Mouse (Mus musculus): ENCODE results near the gene Cdca7. TPM values are rescaled to one million over a fixed set of nuclear protein-coding genes. Genes with fewer than 3 reads are reported as not detected.

The Cdca7 gene
- polyA plus RNA-seq, 1 experiment from 2014 or later: 151 TPM

- Histone ChIP-seq H3K4me3 (ENCODE audit: low read depth, low read length) (peak overlapping the region; percentile 63), H3K9me3 (ENCODE audit: control insufficient read depth, low read depth, low read length) (no peaks in the 10 kb centered on the region), H3K27me3 (ENCODE audit: control insufficient read depth, insufficient read depth, low read length) (no peaks in the 10 kb centered on the region), H3K36me3 (ENCODE audit: control insufficient read depth, insufficient read depth, low read length) (peaks cover 20% of the 10 kb centered on the region), H3K4me1 (ENCODE audit: control insufficient read depth, insufficient read depth, low read length) (peaks cover 27% of the 10 kb centered on the region), H3K4me2 (replicated peaks; ENCODE audit: low read depth, low read length) (peak overlapping the region; percentile 89), H3K9ac (replicated peaks; ENCODE audit: low read depth, low read length) (peak overlapping the region; percentile 90), H3K27ac (ENCODE audit: low read length) (peak overlapping the region; percentile 95)
- WGBS: under 1% methylated on average over 53 of the region's 53 CpGs
- ATAC-seq (ENCODE audit: insufficient number of reproducible peaks, insufficient read depth, low FRiP score, low read depth): peak; percentile 50; the same call in 1 of the 2 replicates
These were observed 690 bp downstream of the Cdca7 start for GRCm38 (mm10) chr2:72476486-72477211.

GRCm38 (mm10) chr2:72477221-72477620 lies 1.3 kb downstream of the Cdca7 start:
- Histone ChIP-seq H3K27me3 (ENCODE audit: control insufficient read depth, insufficient read depth, low read length) (no peaks in the 10 kb centered on the region), H3K27ac (ENCODE audit: low read length) (no peak overlapping the region; the same call in 1 of the 2 replicates), H3K4me3 (ENCODE audit: low read depth, low read length) (peak overlapping the region; percentile 63), H3K36me3 (ENCODE audit: control insufficient read depth, insufficient read depth, low read length) (peaks cover 26% of the 10 kb centered on the region), H3K4me2 (replicated peaks; ENCODE audit: low read depth, low read length) (peak overlapping the region; percentile 89), H3K9me3 (ENCODE audit: control insufficient read depth, low read depth, low read length) (no peaks in the 10 kb centered on the region), H3K9ac (replicated peaks; ENCODE audit: low read depth, low read length) (peak overlapping the region; percentile 90), H3K4me1 (ENCODE audit: control insufficient read depth, insufficient read depth, low read length) (peaks cover 27% of the 10 kb centered on the region)
- no peak for ATAC-seq (ENCODE audit: insufficient number of reproducible peaks, insufficient read depth, low FRiP score, low read depth)
- WGBS: 2% methylated on average over 11 of the region's 11 CpGs

- H3K9ac ChIP-seq (replicated peaks; ENCODE audit: low read depth, low read length): no peak overlapping the region
- H3K27ac ChIP-seq (ENCODE audit: low read length): no peak overlapping the region
- WGBS: 72% methylated on average over 4 of the region's 4 CpGs
- no peaks in the 10 kb centered on the region for H3K27me3 ChIP-seq (ENCODE audit: control insufficient read depth, insufficient read depth, low read length)
- peaks cover 27% of the 10 kb centered on the region for H3K4me1 ChIP-seq (ENCODE audit: control insufficient read depth, insufficient read depth, low read length)
- ATAC-seq (ENCODE audit: insufficient number of reproducible peaks, insufficient read depth, low FRiP score, low read depth): no peak
- H3K36me3 ChIP-seq (ENCODE audit: control insufficient read depth, insufficient read depth, low read length): peaks cover 34% of the 10 kb centered on the region
- H3K4me3 ChIP-seq (ENCODE audit: low read depth, low read length): peak overlapping the region; percentile 63; the same call in 1 of the 2 replicates
- no peaks in the 10 kb centered on the region for H3K9me3 ChIP-seq (ENCODE audit: control insufficient read depth, low read depth, low read length)
- H3K4me2 ChIP-seq (replicated peaks; ENCODE audit: low read depth, low read length): peak overlapping the region; percentile 89
These were observed 2.2 kb downstream of the Cdca7 start for GRCm38 (mm10) chr2:72478176-72478575.

GRCm38 (mm10) chr2:72478921-72479320 lies 3.0 kb downstream of the Cdca7 start:
- H3K4me3 ChIP-seq (ENCODE audit: low read depth, low read length): no peak overlapping the region
- H3K4me1 ChIP-seq (ENCODE audit: control insufficient read depth, insufficient read depth, low read length): peaks cover 27% of the 10 kb centered on the region
- H3K36me3 ChIP-seq (ENCODE audit: control insufficient read depth, insufficient read depth, low read length): peaks cover 42% of the 10 kb centered on the region
- H3K9ac ChIP-seq (replicated peaks; ENCODE audit: low read depth, low read length): no peak overlapping the region
- no peak overlapping the region for H3K27ac ChIP-seq (ENCODE audit: low read length)
- no peaks in the 10 kb centered on the region for H3K9me3 ChIP-seq (ENCODE audit: control insufficient read depth, low read depth, low read length)
- H3K27me3 ChIP-seq (ENCODE audit: control insufficient read depth, insufficient read depth, low read length): no peaks in the 10 kb centered on the region
- WGBS: 68% methylated on average over 13 of the region's 13 CpGs
- no peak for ATAC-seq (ENCODE audit: insufficient number of reproducible peaks, insufficient read depth, low FRiP score, low read depth)
- peak overlapping the region; percentile 89; the same call in 1 of the 2 replicates for H3K4me2 ChIP-seq (replicated peaks; ENCODE audit: low read depth, low read length)

- no peak overlapping the region for H3K9ac ChIP-seq (replicated peaks; ENCODE audit: low read depth, low read length)
- H3K4me3 ChIP-seq (ENCODE audit: low read depth, low read length): no peak overlapping the region
- no peak for ATAC-seq (ENCODE audit: insufficient number of reproducible peaks, insufficient read depth, low FRiP score, low read depth)
- H3K4me2 ChIP-seq (replicated peaks; ENCODE audit: low read depth, low read length): no peak overlapping the region
- peaks cover 51% of the 10 kb centered on the region for H3K36me3 ChIP-seq (ENCODE audit: control insufficient read depth, insufficient read depth, low read length)
- no peaks in the 10 kb centered on the region for H3K9me3 ChIP-seq (ENCODE audit: control insufficient read depth, low read depth, low read length)
- H3K27ac ChIP-seq (ENCODE audit: low read length): no peak overlapping the region
- no peaks in the 10 kb centered on the region for H3K27me3 ChIP-seq (ENCODE audit: control insufficient read depth, insufficient read depth, low read length)
- 81% methylated on average over 9 of the region's 9 CpGs for WGBS
- H3K4me1 ChIP-seq (ENCODE audit: control insufficient read depth, insufficient read depth, low read length): peaks cover 27% of the 10 kb centered on the region
These were observed 3.9 kb downstream of the Cdca7 start for GRCm38 (mm10) chr2:72479818-72480217.

- no peak for ATAC-seq (ENCODE audit: insufficient number of reproducible peaks, insufficient read depth, low FRiP score, low read depth)
- 43% methylated on average over 7 of the region's 7 CpGs for WGBS
These were observed 15.7 kb downstream of the Cdca7 start for GRCm38 (mm10) chr2:72491650-72492049.

GRCm38 (mm10) chr2:72493039-72493438 lies 17.1 kb downstream of the Cdca7 start:
- H3K9me3 ChIP-seq (ENCODE audit: control insufficient read depth, low read depth, low read length): no peaks in the 10 kb centered on the region
- H3K9ac ChIP-seq (replicated peaks; ENCODE audit: low read depth, low read length): no peak overlapping the region
- no peak overlapping the region for H3K27ac ChIP-seq (ENCODE audit: low read length)
- H3K36me3 ChIP-seq (ENCODE audit: control insufficient read depth, insufficient read depth, low read length): no peaks in the 10 kb centered on the region
- H3K4me2 ChIP-seq (replicated peaks; ENCODE audit: low read depth, low read length): no peak overlapping the region
- 0 out of 2 replicates have a peak, but pooled peaks cover 2% of the 10 kb centered on the region for H3K4me1 ChIP-seq (ENCODE audit: control insufficient read depth, insufficient read depth, low read length)
- H3K4me3 ChIP-seq (ENCODE audit: low read depth, low read length): no peak overlapping the region
- H3K27me3 ChIP-seq (ENCODE audit: control insufficient read depth, insufficient read depth, low read length): no peaks in the 10 kb centered on the region
- no peak for ATAC-seq (ENCODE audit: insufficient number of reproducible peaks, insufficient read depth, low FRiP score, low read depth)
- WGBS: 42% methylated on average over 14 of the region's 14 CpGs

More at GRCm38 (mm10) chr2:72491650-72492049, 15.7 kb downstream of the Cdca7 start:
- Histone ChIP-seq H3K9me3 (ENCODE audit: control insufficient read depth, low read depth, low read length) (no peaks in the 10 kb centered on the region), H3K36me3 (ENCODE audit: control insufficient read depth, insufficient read depth, low read length) (peaks cover 10% of the 10 kb centered on the region), H3K4me1 (ENCODE audit: control insufficient read depth, insufficient read depth, low read length) (0 out of 2 replicates have a peak, but pooled peaks cover 2% of the 10 kb centered on the region), H3K9ac (replicated peaks; ENCODE audit: low read depth, low read length) (no peak overlapping the region), H3K27me3 (ENCODE audit: control insufficient read depth, insufficient read depth, low read length) (no peaks in the 10 kb centered on the region), H3K27ac (ENCODE audit: low read length) (no peak overlapping the region), H3K4me3 (ENCODE audit: low read depth, low read length) (no peak overlapping the region), H3K4me2 (replicated peaks; ENCODE audit: low read depth, low read length) (no peak overlapping the region)

GRCm38 (mm10) chr2:72499074-72499721 lies 23.2 kb downstream of the Cdca7 start:
- Histone ChIP-seq H3K9me3 (ENCODE audit: control insufficient read depth, low read depth, low read length) (no peaks in the 10 kb centered on the region), H3K4me3 (ENCODE audit: low read depth, low read length) (no peak overlapping the region), H3K36me3 (ENCODE audit: control insufficient read depth, insufficient read depth, low read length) (no peaks in the 10 kb centered on the region), H3K27me3 (ENCODE audit: control insufficient read depth, insufficient read depth, low read length) (no peaks in the 10 kb centered on the region), H3K4me2 (replicated peaks; ENCODE audit: low read depth, low read length) (peak overlapping the region; percentile 37; the same call in 1 of the 2 replicates), H3K9ac (replicated peaks; ENCODE audit: low read depth, low read length) (no peak overlapping the region), H3K4me1 (ENCODE audit: control insufficient read depth, insufficient read depth, low read length) (peaks cover 5% of the 10 kb centered on the region), H3K27ac (ENCODE audit: low read length) (no peak overlapping the region)
- no peak for ATAC-seq (ENCODE audit: insufficient number of reproducible peaks, insufficient read depth, low FRiP score, low read depth)
- WGBS: 9% methylated on average over 23 of the region's 23 CpGs
